Mouse (Mus musculus): Measurements from ENCODE around the gene Prkg1.

- TF ChIP-seq CTCF (IDR thresholded peaks at IDR 0.05; ENCODE audit: low read depth, low read length) (no peak), POLR2A (IDR thresholded peaks at IDR 0.05; ENCODE audit: extremely low read depth, insufficient read depth, low read length) (no peak)
These were observed 1088.5 kb downstream of the Prkg1 start for GRCm38 (mm10) chr19:30676308-30676707.
